Mouse (Mus musculus): ENCODE results near the gene Rai14.
"Not testable (repeated sequence)": the region's sequence is repeated elsewhere in the genome, so short reads cannot be mapped to it uniquely, and the experiment has no call there.

Gene Rai14

GRCm38 (mm10) chr15:10540271-10541088 lies 173.9 kb downstream of the Rai14 start:
- no peak for DNase-seq (ENCODE audit: low spot score in 2 of 2)

DNA sequence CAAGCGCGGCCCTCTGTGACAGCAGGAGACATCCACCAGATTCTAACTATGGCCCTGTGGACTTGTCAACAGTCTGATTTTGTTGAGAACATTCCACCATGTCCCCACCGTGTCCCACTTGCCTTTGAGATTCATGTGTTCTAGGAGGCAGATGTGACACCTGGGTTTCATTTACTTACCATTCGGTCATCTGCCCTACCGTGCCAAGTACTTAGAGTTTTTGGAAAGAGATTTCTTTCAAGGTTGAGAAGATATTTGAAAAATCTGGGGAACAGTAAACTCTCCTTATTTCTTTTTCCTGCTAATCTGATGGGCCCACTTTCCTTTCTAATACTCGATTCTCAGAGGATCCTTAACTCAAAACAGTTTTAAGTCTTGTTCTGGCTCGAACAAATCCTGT lies 178.5 kb downstream of the Rai14 start:
- no peak for DNase-seq (ENCODE audit: low spot score in 2 of 2)

DNA sequence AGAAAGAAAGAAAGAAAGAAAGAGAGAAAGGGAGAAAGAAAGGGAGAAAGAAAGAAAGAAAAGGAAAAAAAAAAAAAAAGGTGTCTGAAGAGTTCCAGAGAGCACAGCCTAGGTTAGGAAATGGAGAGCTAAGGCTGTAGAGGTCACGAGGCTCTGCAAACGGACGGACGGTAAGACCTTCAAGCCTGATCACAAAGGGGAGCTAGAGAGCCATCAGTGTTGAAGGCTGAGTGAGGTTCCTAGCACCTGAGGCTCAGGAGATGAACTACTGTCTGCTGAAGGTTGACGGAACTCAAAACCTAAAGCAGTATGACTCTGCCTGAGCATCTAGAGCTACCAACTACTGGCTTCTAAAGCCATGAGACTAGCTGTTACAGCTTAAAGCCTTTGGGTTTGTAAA lies 179.8 kb downstream of the Rai14 start:
- no peak for DNase-seq (ENCODE audit: low spot score in 2 of 2)

DNA sequence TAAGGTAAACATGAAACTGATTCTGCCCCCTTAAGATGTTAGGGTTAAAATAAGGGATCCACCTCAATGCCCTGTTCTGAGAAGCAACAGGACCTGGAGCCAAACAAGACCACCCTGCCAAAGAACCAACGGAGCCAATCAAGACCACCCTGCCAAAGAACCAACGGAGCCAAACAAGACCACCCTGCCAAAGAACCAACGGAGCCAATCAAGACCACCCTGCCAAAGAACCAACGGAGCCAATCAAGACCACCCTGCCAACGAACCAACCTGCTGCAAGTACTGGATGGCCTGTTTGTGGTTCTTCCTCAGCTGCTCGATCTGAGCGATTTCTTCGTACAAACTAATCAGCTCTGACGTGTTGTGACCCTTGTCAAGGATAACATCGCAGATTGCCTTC lies 181.1 kb downstream of the Rai14 start:
- DNase-seq (ENCODE audit: low spot score in 2 of 2): not testable (repeated sequence)

GRCm38 (mm10) chr15:10531352-10531751 lies 183.1 kb downstream of the Rai14 start:
- no peak for DNase-seq (ENCODE audit: low spot score in 2 of 2)

GRCm38 (mm10) chr15:10525896-10526295 lies 188.5 kb downstream of the Rai14 start:
- DNase-seq (ENCODE audit: low spot score in 2 of 2): no peak

Measured in natural killer cell, adult 2 months (primary cell).